Mouse (Mus musculus): Measurements from ENCODE around the gene Gm26741. TPM values are rescaled to one million over a fixed set of nuclear protein-coding genes. Genes with fewer than 3 reads are reported as not detected.

Gene Gm26741
- not detected for polyA plus RNA-seq (2014; fragmentation: Illumina TruSeq; extraction: RNeasy Lipid Tissue Mini Kit (QIAGEN cat#74804); ENCODE audit: low read depth, low replicate concordance)

DNA sequence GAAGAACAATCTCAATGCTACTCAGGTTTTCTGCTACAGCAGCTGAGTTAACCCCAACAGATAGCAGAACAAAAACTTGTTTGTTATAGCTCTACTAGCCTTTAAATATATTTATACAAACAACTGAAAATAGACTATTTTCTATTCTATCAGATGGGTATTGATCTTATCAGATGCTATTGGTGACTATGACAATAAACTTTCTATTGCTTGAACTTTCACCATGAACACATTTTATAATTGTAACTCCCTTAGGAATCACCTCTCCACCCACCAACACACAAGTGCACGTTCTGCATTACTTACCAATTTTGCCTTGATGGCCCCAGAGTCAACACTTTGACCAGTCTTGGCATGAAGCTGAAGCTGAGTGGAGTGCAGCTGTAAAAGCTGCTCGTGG lies at the start of gene Gm26741:
Gene Gm26741 (plus strand): TSS at position 301 of the 400 bp plus-strand sequence.

DNA sequence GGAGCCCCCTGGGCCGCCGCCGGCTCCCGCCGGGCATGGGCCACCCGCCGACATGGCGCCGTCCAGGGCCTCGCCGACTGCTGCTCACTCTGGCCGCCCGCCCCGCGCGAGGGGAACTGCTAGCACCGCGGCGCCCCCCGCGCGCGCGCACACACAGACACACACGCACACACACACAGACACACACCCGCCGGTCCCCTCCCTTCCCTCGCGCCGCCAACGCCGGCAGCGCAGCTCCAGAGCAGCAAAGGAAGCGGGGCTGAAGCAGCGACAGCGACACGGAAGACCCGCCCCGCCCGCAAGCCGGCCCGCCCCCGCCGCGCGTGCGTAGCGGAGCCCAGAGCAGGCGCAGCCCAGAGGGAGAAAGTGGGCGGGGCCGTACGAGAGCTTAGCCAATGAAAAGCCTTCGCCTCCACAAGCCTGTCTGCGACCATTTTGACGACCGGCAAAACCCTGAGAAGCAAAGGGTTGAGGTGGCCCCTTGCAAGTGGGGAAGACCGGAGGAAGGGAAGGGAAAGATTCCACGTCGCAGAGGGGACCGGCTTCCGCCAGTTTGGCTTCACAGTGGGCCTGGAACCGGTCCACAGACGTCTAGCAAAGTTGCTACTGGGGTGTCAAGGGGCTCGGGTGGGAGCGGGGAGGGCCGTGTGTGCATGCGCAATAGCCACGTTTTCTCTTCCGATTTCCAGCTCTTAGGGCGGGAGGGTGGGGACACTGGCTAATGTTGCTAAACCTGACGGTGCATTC lies 23.5 kb downstream of the Gm26741 start, which contains the start of gene Gopc:
Gene Gopc (minus strand): TSS at position 280 of the 747 bp plus-strand sequence.

DNA sequence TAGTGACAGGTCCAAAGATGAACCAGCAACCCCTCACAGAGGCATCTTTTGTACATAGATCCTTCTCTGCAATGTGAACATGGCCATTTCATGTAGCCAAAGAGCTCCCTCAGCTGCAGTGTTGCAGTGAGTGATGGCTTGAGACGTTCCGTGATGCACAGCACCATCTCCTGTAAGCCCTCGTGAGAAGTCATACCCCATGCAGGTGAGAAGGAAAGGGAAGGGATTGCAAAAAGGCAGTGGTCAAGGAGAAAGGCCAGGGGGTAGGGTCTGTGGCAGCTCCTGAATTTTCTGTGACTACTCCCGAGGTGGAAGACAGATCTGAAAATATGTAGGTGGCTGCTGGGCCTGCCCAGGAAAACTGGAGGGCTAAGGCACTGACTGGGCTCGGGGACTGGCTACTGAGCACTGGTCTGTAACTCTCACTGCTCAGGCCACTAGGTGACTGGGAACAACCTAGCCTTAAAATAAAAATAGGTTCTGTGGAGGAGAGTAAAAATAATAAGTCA lies 30.4 kb downstream of the Gm26741 start, which contains the start of gene Nepn:
Gene Nepn (plus strand): TSS at position 51 of the 509 bp plus-strand sequence.

Other genes with a start within 250 kb of the Gm26741 start
- not detected for gene Ros1, start 163.5 kb upstream of the Gm26741 start, polyA plus RNA-seq (2014; fragmentation: Illumina TruSeq; extraction: RNeasy Lipid Tissue Mini Kit (QIAGEN cat#74804); ENCODE audit: low read depth, low replicate concordance)
- 4.3 TPM for gene Dcbld1, start 125.1 kb upstream of the Gm26741 start, polyA plus RNA-seq (2014; fragmentation: Illumina TruSeq; extraction: RNeasy Lipid Tissue Mini Kit (QIAGEN cat#74804); ENCODE audit: low read depth, low replicate concordance)
- gene Gopc, start 23.4 kb downstream of the Gm26741 start, polyA plus RNA-seq (2014; fragmentation: Illumina TruSeq; extraction: RNeasy Lipid Tissue Mini Kit (QIAGEN cat#74804); ENCODE audit: low read depth, low replicate concordance), result 15.3 TPM
- 1.9 TPM for gene Nepn, start 30.2 kb downstream of the Gm26741 start, polyA plus RNA-seq (2014; fragmentation: Illumina TruSeq; extraction: RNeasy Lipid Tissue Mini Kit (QIAGEN cat#74804); ENCODE audit: low read depth, low replicate concordance)
- gene Nus1, start 58.8 kb downstream of the Gm26741 start, polyA plus RNA-seq (2014; fragmentation: Illumina TruSeq; extraction: RNeasy Lipid Tissue Mini Kit (QIAGEN cat#74804); ENCODE audit: low read depth, low replicate concordance), result 28.3 TPM